Comparison of ENCODE assay signal across 30 mouse cellular contexts in genomic region chr3:55792251-55792650, GRCm38 (mm10). TPM values are rescaled to one million over a fixed set of nuclear protein-coding genes. Genes with fewer than 3 reads are reported as not detected.
DNase-seq lines count a peak whose midpoint lies in the region; ATAC-seq and TF ChIP-seq lines count a peak whose summit lies in the region.
"Had no signal": no experiment of that assay in that cellular context is flagged by ENCODE, and none has a peak within 500 bp of the region (broad histone marks: within the 10 kb centered on the region; RNA-seq: fewer than 3 reads in every experiment).

No protein-coding gene starts in this region.

- H3K27ac ChIP-seq in midbrain, postnatal 0 days (ENCODE audit: low read depth, low read length) = no peak overlapping the region
- no peak overlapping the region for H3K27ac ChIP-seq in midbrain, embryonic 10.5 days (replicated peaks)
- H3K27ac ChIP-seq: heart, embryonic 10.5 days; heart, embryonic 15.5 days; hindbrain, embryonic 14.5 days; kidney, embryonic 15.5 days; layer of hippocampus, adult 2 months; left cerebral cortex, adult 2 months; liver, embryonic 12.5 days; midbrain, embryonic 15.5 days; neural tube, embryonic 12.5 days; stomach, postnatal 0 days had no signal

- no peak for TF ChIP-seq CTCF in midbrain, postnatal 0 days (IDR thresholded peaks at IDR 0.05)

- H3K27me3 ChIP-seq in midbrain, postnatal 0 days (ENCODE audit: insufficient read depth, low read length) = no peaks in the 10 kb centered on the region
- H3K27me3 ChIP-seq in midbrain, embryonic 10.5 days (ENCODE audit: low read depth, poor library complexity, severe bottlenecking) = peaks cover 44% of the 10 kb centered on the region
- H3K27me3 ChIP-seq: midbrain, embryonic 15.5 days; neural tube, embryonic 12.5 days had no signal

- H3K4me3 ChIP-seq in midbrain, postnatal 0 days (ENCODE audit: low read depth, low read length) = no peak overlapping the region
- H3K4me3 ChIP-seq in midbrain, embryonic 10.5 days = no peak overlapping the region
- H3K4me3 ChIP-seq: erythroblast, embryonic 14.5 days; heart, embryonic 10.5 days; heart, embryonic 15.5 days; kidney, embryonic 15.5 days; layer of hippocampus, adult 2 months; left cerebral cortex, adult 2 months; liver, embryonic 12.5 days; midbrain, embryonic 15.5 days; neural tube, embryonic 12.5 days had no signal

- no peaks in the 10 kb centered on the region for H3K36me3 ChIP-seq in midbrain, postnatal 0 days (ENCODE audit: insufficient read depth, low read length)
- no peaks in the 10 kb centered on the region for H3K36me3 ChIP-seq in midbrain, embryonic 10.5 days
- H3K36me3 ChIP-seq: heart, embryonic 10.5 days; heart, embryonic 15.5 days; kidney, embryonic 15.5 days; liver, embryonic 12.5 days; midbrain, embryonic 15.5 days; neural tube, embryonic 12.5 days had no signal

- no peak overlapping the region for H3K4me2 ChIP-seq in midbrain, postnatal 0 days (ENCODE audit: low read depth, low read length, poor library complexity, severe bottlenecking)
- H3K4me2 ChIP-seq: heart, embryonic 15.5 days; hindbrain, embryonic 14.5 days; kidney, embryonic 15.5 days; liver, embryonic 12.5 days; midbrain, embryonic 15.5 days; neural tube, embryonic 12.5 days had no signal

- H3K9me3 ChIP-seq in midbrain, postnatal 0 days (ENCODE audit: low read length) = no peaks in the 10 kb centered on the region
- no peaks in the 10 kb centered on the region for H3K9me3 ChIP-seq in midbrain, embryonic 10.5 days (replicated peaks)
- H3K9me3 ChIP-seq: heart, embryonic 10.5 days; heart, embryonic 15.5 days; kidney, embryonic 15.5 days; liver, embryonic 12.5 days; midbrain, embryonic 15.5 days; neural tube, embryonic 12.5 days had no signal

- no peak for ATAC-seq in midbrain, postnatal 0 days (ENCODE audit: low FRiP score)
- ATAC-seq: forebrain, postnatal 0 days; inflammation-experienced regulatory T-cells, adult 6 months; liver, embryonic 12.5 days; liver, postnatal 0 days; midbrain, embryonic 15.5 days had no signal

- peak; percentile 25 for DNase-seq in heart, adult 11 months
- DNase-seq in heart, adult 18-20 months = no peak
- DNase-seq in midbrain, postnatal 0 days (ENCODE audit: low spot score) = peak; percentile 50
- DNase-seq in midbrain, embryonic 10.5 days (ENCODE audit: low spot score) = no peak
- peak; percentile 52 for DNase-seq in cerebellum, adult 9-11 months
- no peak for DNase-seq in right cerebral cortex, adult 18-20 months
- no peak for DNase-seq in natural killer cell, adult 2 months (ENCODE audit: low spot score in 2 of 2)
- DNase-seq: adrenal gland, postnatal 14 days; forebrain, postnatal 0 days; gastrocnemius, postnatal 10 days; kidney, adult 11 months; kidney, postnatal 36 days; liver, postnatal 0 days; lung, postnatal 14 days; right cerebral cortex, postnatal 4 days had no signal

- H3K4me1 ChIP-seq in midbrain, postnatal 0 days (ENCODE audit: insufficient read depth, low read length) = peaks cover 10% of the 10 kb centered on the region; the same call in 1 of the 2 replicates
- H3K4me1 ChIP-seq in midbrain, embryonic 10.5 days = peaks cover 33% of the 10 kb centered on the region
- H3K4me1 ChIP-seq: neural tube, embryonic 12.5 days had no signal

- no peak overlapping the region for H3K9ac ChIP-seq in midbrain, postnatal 0 days (replicated peaks; ENCODE audit: low read length, poor library complexity, severe bottlenecking)
- H3K9ac ChIP-seq: forebrain, postnatal 0 days; heart, embryonic 15.5 days; hindbrain, embryonic 14.5 days; kidney, embryonic 15.5 days; liver, embryonic 12.5 days; liver, postnatal 0 days; midbrain, embryonic 15.5 days; neural tube, embryonic 12.5 days had no signal

- WGBS in midbrain, postnatal 0 days = 66% methylated on average over 5 of the region's 5 CpGs
- WGBS in midbrain, embryonic 10.5 days = 86% methylated on average over 5 of the region's 5 CpGs

RNA-seq across cellular contexts. Expression of gene Mab21l1, which starts 9.9 kb away (rescaled TPM):
- total RNA-seq in heart, adult 18-20 months (2021) = under 1 TPM in 1 of 2 experiments, not detected in 1; 0.10 TPM
- total RNA-seq in midbrain, postnatal 0 days (2014; rRNA removed) = 151 and 152 TPM in 2 replicates
- 131 and 148 TPM in 2 replicates for polyA plus RNA-seq in midbrain, postnatal 0 days (2015; fragmentation: Nextera tagmentation; extraction: Ambion mirVana)
- polyA plus RNA-seq in midbrain, embryonic 10.5 days (2016; fragmentation: Nextera tagmentation; extraction: Ambion mirVana) = 33.1 and 47.5 TPM in 2 replicates
- total RNA-seq: heart, postnatal 25 days; MEL had no signal
- polyA plus RNA-seq: erythroblast, embryonic 14.5 days; inflammation-experienced regulatory T-cells, adult 6 months; liver, postnatal 0 days; spleen, adult 2 months had no signal

Comparison
In these comparisons a context has a peak if more than half of its experiments do, and no peak if none do; other contexts are left out.
1. DNase-seq: peak in heart, adult 11 months (single experiment), midbrain, postnatal 0 days (single experiment) and cerebellum, adult 9-11 months (single experiment); none in heart, adult 18-20 months (0 of 2), midbrain, embryonic 10.5 days (single experiment), right cerebral cortex, adult 18-20 months (single experiment) and natural killer cell, adult 2 months (0 of 2).
2. RNA of gene Mab21l1, which starts 9.9 kb away (total RNA-seq): 151 to 152 TPM in midbrain, postnatal 0 days; 0.10 TPM in heart, adult 18-20 months; every median in the first group is over 100 times any median in the second.